Mouse (Mus musculus): ENCODE measurements around the gene Cc2d2a. TPM values are rescaled to one million over a fixed set of nuclear protein-coding genes. Genes with fewer than 3 reads are reported as not detected.
A peak's percentile ranks its signal among the peaks of the same experiment; 100 is the strongest.

Cc2d2a gene
- polyA plus RNA-seq, 1 experiment from 2014 or later: 1.00 TPM

GRCm38 (mm10) chr5:43778583-43778982 is 116.4 kb downstream of the Cc2d2a start:
- Histone ChIP-seq H3K27me3 (ENCODE audit: insufficient read depth, low read length) (no peaks in the 10 kb centered on the region), H3K4me3 (ENCODE audit: low read depth, low read length) (no peak overlapping the region), H3K4me2 (ENCODE audit: low read depth, low read length) (no peak overlapping the region), H3K36me3 (replicated peaks; ENCODE audit: insufficient read depth, low read length) (no peaks in the 10 kb centered on the region), H3K27ac (ENCODE audit: low read depth) (no peak overlapping the region), H3K9ac (replicated peaks) (no peak overlapping the region), H3K4me1 (ENCODE audit: insufficient read depth) (peaks cover 27% of the 10 kb centered on the region), H3K9me3 (ENCODE audit: low read length) (no peaks in the 10 kb centered on the region)
- TF ChIP-seq CTCF (IDR thresholded peaks at IDR 0.05; ENCODE audit: low read depth) (no peak), EP300 (IDR thresholded peaks at IDR 0.05; ENCODE audit: low read depth) (no peak)
- ATAC-seq: no peak
- DNase-seq: no peak
- 59% methylated on average over 3 of the region's 3 CpGs for WGBS (ENCODE audit: insufficient replicate concordance)

- H3K9me3 ChIP-seq (ENCODE audit: low read length): no peaks in the 10 kb centered on the region
- DNase-seq (peak; percentile 56), ATAC-seq (peak; percentile 63)
- under 1% methylated on average over 47 of the region's 61 CpGs for WGBS (ENCODE audit: insufficient replicate concordance)
- peak overlapping the region; percentile 94 for H3K9ac ChIP-seq (replicated peaks)
- no peaks in the 10 kb centered on the region for H3K27me3 ChIP-seq (ENCODE audit: insufficient read depth, low read length)
- H3K4me2 ChIP-seq (ENCODE audit: low read depth, low read length): peak overlapping the region; percentile 90
- H3K4me3 ChIP-seq (ENCODE audit: low read depth, low read length): peak overlapping the region; percentile 90
- H3K4me1 ChIP-seq (ENCODE audit: insufficient read depth): peaks cover 23% of the 10 kb centered on the region
- no peaks in the 10 kb centered on the region for H3K36me3 ChIP-seq (replicated peaks; ENCODE audit: insufficient read depth, low read length)
- no peak for TF ChIP-seq EP300 (IDR thresholded peaks at IDR 0.05; ENCODE audit: low read depth)
- no peak for TF ChIP-seq CTCF (IDR thresholded peaks at IDR 0.05; ENCODE audit: low read depth)
- H3K27ac ChIP-seq (ENCODE audit: low read depth): peak overlapping the region; percentile 96
Measured at GRCm38 (mm10) chr5:43781423-43781976, 119.4 kb downstream of the Cc2d2a start.

GRCm38 (mm10) chr5:43781977-43782930 is 120.1 kb downstream of the Cc2d2a start:
- 5% methylated on average over 78 of the region's 82 CpGs for WGBS (ENCODE audit: insufficient replicate concordance)
- H3K4me3 ChIP-seq (ENCODE audit: low read depth, low read length): peak overlapping the region; percentile 90
- H3K36me3 ChIP-seq (replicated peaks; ENCODE audit: insufficient read depth, low read length): no peaks in the 10 kb centered on the region
- H3K4me1 ChIP-seq (ENCODE audit: insufficient read depth): peaks cover 20% of the 10 kb centered on the region
- H3K4me2 ChIP-seq (ENCODE audit: low read depth, low read length): peak overlapping the region; percentile 90
- no peaks in the 10 kb centered on the region for H3K27me3 ChIP-seq (ENCODE audit: insufficient read depth, low read length)
- peak overlapping the region; percentile 96 for H3K27ac ChIP-seq (ENCODE audit: low read depth)
- peak overlapping the region; percentile 94 for H3K9ac ChIP-seq (replicated peaks)
- peak; percentile 84 for DNase-seq
- TF ChIP-seq CTCF (IDR thresholded peaks at IDR 0.05; ENCODE audit: low read depth) (no peak), EP300 (IDR thresholded peaks at IDR 0.05; ENCODE audit: low read depth) (no peak)
- no peaks in the 10 kb centered on the region for H3K9me3 ChIP-seq (ENCODE audit: low read length)
- peak; percentile 92 for ATAC-seq

GRCm38 (mm10) chr5:43783996-43784395 is 121.8 kb downstream of the Cc2d2a start:
- H3K27me3 ChIP-seq (ENCODE audit: insufficient read depth, low read length): no peaks in the 10 kb centered on the region
- H3K4me3 ChIP-seq (ENCODE audit: low read depth, low read length): no peak overlapping the region
- H3K9ac ChIP-seq (replicated peaks): no peak overlapping the region
- H3K27ac ChIP-seq (ENCODE audit: low read depth): no peak overlapping the region
- ATAC-seq (no peak), DNase-seq (no peak)
- no peak for TF ChIP-seq EP300 (IDR thresholded peaks at IDR 0.05; ENCODE audit: low read depth)
- TF ChIP-seq CTCF (IDR thresholded peaks at IDR 0.05; ENCODE audit: low read depth): no peak
- H3K36me3 ChIP-seq (replicated peaks; ENCODE audit: insufficient read depth, low read length): no peaks in the 10 kb centered on the region
- H3K9me3 ChIP-seq (ENCODE audit: low read length): no peaks in the 10 kb centered on the region
- H3K4me2 ChIP-seq (ENCODE audit: low read depth, low read length): no peak overlapping the region
- peaks cover 24% of the 10 kb centered on the region for H3K4me1 ChIP-seq (ENCODE audit: insufficient read depth)
- 71% methylated on average over 2 of the region's 2 CpGs for WGBS (ENCODE audit: insufficient replicate concordance)

- Histone ChIP-seq H3K9ac (replicated peaks) (no peak overlapping the region), H3K27ac (ENCODE audit: low read depth) (peak overlapping the region; percentile 62), H3K9me3 (ENCODE audit: low read length) (no peaks in the 10 kb centered on the region), H3K36me3 (replicated peaks; ENCODE audit: insufficient read depth, low read length) (no peaks in the 10 kb centered on the region), H3K4me2 (ENCODE audit: low read depth, low read length) (no peak overlapping the region), H3K4me1 (ENCODE audit: insufficient read depth) (peaks cover 17% of the 10 kb centered on the region; the same call in 1 of the 2 replicates), H3K4me3 (ENCODE audit: low read depth, low read length) (no peak overlapping the region), H3K27me3 (ENCODE audit: insufficient read depth, low read length) (no peaks in the 10 kb centered on the region)
- 80% methylated on average over 4 of the region's 4 CpGs for WGBS (ENCODE audit: insufficient replicate concordance)
- no peak for ATAC-seq
- no peak for DNase-seq
- TF ChIP-seq CTCF (IDR thresholded peaks at IDR 0.05; ENCODE audit: low read depth) (no peak), EP300 (IDR thresholded peaks at IDR 0.05; ENCODE audit: low read depth) (no peak)
Measured at GRCm38 (mm10) chr5:43786607-43787006, 124.5 kb downstream of the Cc2d2a start.
